Mouse (Mus musculus) C2C12 (cell line): ENCODE measurements around the gene Il16. TPM values are rescaled to one million over a fixed set of nuclear protein-coding genes. Genes with fewer than 3 reads are reported as not detected.

Experiments used
- H3K27me3 ChIP-seq: one replicate; pipeline ENCODE4 v1.6.1; 2011; ENCODE audit not compliant: control insufficient read depth, insufficient read depth, insufficient read length
- H3K36me3 ChIP-seq: one replicate; pipeline ENCODE4 v1.6.1; 2011; ENCODE audit not compliant: control insufficient read depth, insufficient read depth
- H3K4me3 ChIP-seq: one replicate; pipeline ENCODE4 v1.5.1; 2011; ENCODE audit warnings: mild to moderate bottlenecking, control low read depth; ENCODE audit not compliant: poor library complexity, insufficient read depth, severe bottlenecking
- H3K79me2 ChIP-seq: one replicate; pipeline ENCODE4 v1.6.1; 2011; ENCODE audit not compliant: control insufficient read depth, insufficient read depth
- H3K79me3 ChIP-seq: one replicate; pipeline ENCODE4 v1.6.1; 2011; ENCODE audit warnings: low read depth, control low read depth
- H3ac ChIP-seq: one replicate; pipeline ENCODE3; 2011; ENCODE audit warnings: low read depth; ENCODE audit not compliant: control insufficient read depth, insufficient read length
- CEBPB ChIP-seq: IDR thresholded peaks from one replicate; pipeline ENCODE4 v1.6.1; 2011; ENCODE audit warnings: low read depth, mild to moderate bottlenecking, control low read depth, moderate library complexity
- CTCF ChIP-seq: IDR thresholded peaks from one replicate; pipeline ENCODE4 v1.5.1; 2011; ENCODE audit not compliant: control insufficient read depth, insufficient read depth, insufficient read length
- FOSL1 ChIP-seq: IDR thresholded peaks from one replicate; pipeline ENCODE4 v1.8.0; 2011; ENCODE audit warnings: mild to moderate bottlenecking, low read length; ENCODE audit not compliant: poor library complexity, insufficient read depth, severe bottlenecking
- MAX ChIP-seq: IDR thresholded peaks from one replicate; pipeline ENCODE4 v1.6.1; 2011; ENCODE audit warnings: mild to moderate bottlenecking, control low read depth
- MYOD1 ChIP-seq: IDR thresholded peaks from one replicate; pipeline ENCODE4 v1.6.1; 2011; ENCODE audit warnings: low read depth; ENCODE audit not compliant: control insufficient read depth, insufficient read length
- MYOG ChIP-seq: IDR thresholded peaks from one replicate; pipeline ENCODE4 v1.6.1; 2011; ENCODE audit not compliant: control insufficient read depth, insufficient read length; ENCODE audit errors: extremely low read depth
- USF1 ChIP-seq: IDR thresholded peaks from one replicate; pipeline ENCODE4 v1.6.1; 2011; ENCODE audit warnings: low read depth, mild to moderate bottlenecking, control low read depth, moderate library complexity
- polyA plus RNA-seq: library from polyadenylated mRNA; unstranded; fragments of >200 nt; fragmentation: generic; extraction: Trizol; gene quantifications from one replicate; pipeline ENCODE4 v1.2.1, GENCODE M21; 2012; ENCODE audit warnings: missing spikeins

Il16 gene
- polyA plus RNA-seq, 1 experiment: not detected

DNA sequence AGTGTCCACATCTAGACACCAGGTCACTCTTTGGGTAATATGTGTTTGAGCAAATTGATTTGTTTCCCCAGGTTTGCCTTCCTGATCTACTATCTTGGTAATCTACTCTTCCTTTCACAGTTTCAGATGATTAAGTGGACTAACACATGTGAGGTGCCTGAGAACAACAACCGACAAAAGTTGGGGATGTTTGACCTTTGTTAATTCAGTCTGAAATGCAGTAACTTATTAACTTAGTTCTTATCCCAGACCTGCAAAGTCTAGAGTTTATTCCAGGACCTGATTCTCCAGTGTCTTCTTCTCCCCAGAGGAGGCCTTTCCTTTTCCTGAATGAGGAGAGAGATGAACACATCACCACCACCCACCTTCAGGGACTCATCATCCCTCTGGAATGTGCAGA, 133.6 kb downstream of the Il16 start:
- TF ChIP-seq USF1: no peak
- Histone ChIP-seq H3K36me3 (no peaks in the 10 kb centered on the region), H3K27me3 (no peaks in the 10 kb centered on the region), H3K4me3 (no peak overlapping the region), H3ac (no peak overlapping the region), H3K79me3 (no peaks in the 10 kb centered on the region), H3K79me2 (no peaks in the 10 kb centered on the region)

DNA sequence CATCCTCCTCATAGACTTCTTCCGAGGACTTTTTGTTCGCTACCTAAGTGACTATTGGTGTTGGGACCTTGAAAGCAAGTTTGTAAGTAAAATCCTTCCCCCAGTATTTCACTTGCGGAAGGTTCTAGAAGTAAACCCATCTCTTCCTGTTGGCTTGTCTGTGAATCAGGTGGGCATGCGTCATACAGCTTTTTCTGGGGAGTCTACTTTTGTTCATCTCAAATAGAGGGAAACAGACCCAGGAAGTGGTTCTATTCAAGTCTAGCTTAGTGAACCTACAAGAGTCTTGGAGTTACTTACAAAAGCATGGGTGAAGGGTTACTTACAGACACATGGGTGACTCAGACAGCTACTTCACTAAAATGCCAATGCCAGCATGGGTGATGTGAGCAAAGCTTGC, 135.6 kb downstream of the Il16 start:
- Histone ChIP-seq H3ac (no peak overlapping the region), H3K4me3 (no peak overlapping the region), H3K27me3 (no peaks in the 10 kb centered on the region), H3K79me2 (no peaks in the 10 kb centered on the region), H3K36me3 (no peaks in the 10 kb centered on the region), H3K79me3 (no peaks in the 10 kb centered on the region)
- no peak for TF ChIP-seq MYOD1
- no peak for TF ChIP-seq MAX
- no peak for TF ChIP-seq USF1
- no peak for TF ChIP-seq CEBPB
- TF ChIP-seq MYOG: no peak
- no peak for TF ChIP-seq CTCF
- TF ChIP-seq FOSL1: no peak

DNA sequence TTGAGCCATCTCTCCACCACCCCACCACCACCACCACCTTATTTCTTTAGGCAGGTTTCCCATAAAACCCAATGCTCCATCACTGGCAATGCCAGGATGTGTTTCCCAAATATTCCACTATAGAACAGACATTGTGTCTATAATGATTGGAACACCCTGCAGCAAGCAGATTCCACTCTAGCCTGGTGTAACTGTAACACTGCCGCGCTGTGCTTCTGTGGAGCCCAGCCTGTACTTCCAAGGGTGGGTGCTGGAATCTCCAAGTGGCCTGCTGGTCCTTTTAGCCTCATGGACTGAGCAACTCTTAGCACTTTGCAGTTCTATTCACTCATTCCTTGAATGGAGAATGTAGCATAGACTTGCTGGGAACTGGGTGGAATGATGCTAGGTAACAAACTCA, 138.7 kb downstream of the Il16 start:
- no peaks in the 10 kb centered on the region for H3K79me2 ChIP-seq
- H3ac ChIP-seq: no peak overlapping the region
- H3K36me3 ChIP-seq: no peaks in the 10 kb centered on the region
- TF ChIP-seq CEBPB (no peak), USF1 (no peak), MYOG (no peak), MAX (no peak), FOSL1 (no peak), CTCF (no peak), MYOD1 (no peak)
- no peak overlapping the region for H3K4me3 ChIP-seq
- H3K79me3 ChIP-seq: no peaks in the 10 kb centered on the region
- no peaks in the 10 kb centered on the region for H3K27me3 ChIP-seq

DNA sequence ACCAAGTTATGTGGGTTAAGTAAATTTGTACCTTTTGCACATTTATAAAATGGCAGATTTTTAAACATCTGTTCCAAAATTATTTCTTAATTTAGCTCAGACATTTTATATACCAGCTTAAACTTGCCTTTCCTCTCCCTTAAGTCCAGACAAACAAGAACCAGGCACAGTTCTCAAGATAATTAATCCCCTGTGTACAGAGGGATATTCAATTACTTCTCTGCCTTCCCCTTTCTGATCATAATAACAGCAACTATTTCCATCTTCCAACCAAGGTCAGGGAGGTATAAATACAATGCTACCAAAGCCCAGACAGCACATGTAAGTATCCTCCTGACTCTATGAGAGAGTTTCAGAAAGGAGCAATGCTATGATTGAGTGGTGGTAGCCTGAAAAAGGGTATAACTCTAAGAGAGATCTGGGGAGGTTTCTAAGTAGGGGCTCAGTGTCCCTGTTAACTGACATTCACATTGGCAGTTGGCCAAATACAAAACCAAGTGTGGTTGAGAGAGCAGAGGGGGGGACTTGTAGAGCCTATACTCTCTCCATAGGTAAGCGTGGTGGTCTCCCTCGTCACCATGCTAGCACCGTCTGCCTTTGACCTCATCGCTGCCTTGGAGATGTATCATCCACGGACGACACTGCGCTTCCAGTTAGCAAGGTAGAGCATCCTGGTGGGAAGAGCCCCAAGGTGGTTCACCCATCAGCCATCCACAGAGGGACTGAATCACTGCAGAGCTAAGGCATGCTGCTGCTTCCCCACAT, 141.2 kb downstream of the Il16 start:
- Histone ChIP-seq H3K79me2 (no peaks in the 10 kb centered on the region), H3K27me3 (no peaks in the 10 kb centered on the region), H3ac (no peak overlapping the region), H3K36me3 (no peaks in the 10 kb centered on the region), H3K79me3 (no peaks in the 10 kb centered on the region), H3K4me3 (no peak overlapping the region)
- TF ChIP-seq MYOG (no peak), MAX (no peak), USF1 (no peak), FOSL1 (no peak), CEBPB (no peak), CTCF (no peak), MYOD1 (no peak)

DNA sequence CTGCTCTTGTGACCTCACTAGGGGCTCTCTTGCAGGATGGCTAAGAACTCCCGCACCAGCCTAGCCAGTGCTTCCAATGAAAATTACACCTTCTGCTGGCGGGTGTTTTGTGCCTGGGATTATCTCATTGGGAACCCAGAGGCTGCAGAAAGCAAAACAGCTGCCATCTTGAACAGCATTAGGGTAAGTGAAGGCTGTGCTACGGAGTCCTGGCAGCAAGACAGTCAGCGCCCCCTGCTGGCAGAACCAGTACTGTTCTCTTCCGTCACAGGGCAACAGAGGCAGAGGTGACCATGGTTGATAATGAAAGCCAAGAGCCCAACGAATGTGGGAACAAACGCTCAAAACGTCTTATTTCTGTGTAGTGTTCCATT, 145.6 kb downstream of the Il16 start:
- no peak overlapping the region for H3ac ChIP-seq
- no peaks in the 10 kb centered on the region for H3K36me3 ChIP-seq
- H3K79me2 ChIP-seq: no peaks in the 10 kb centered on the region
- H3K27me3 ChIP-seq: no peaks in the 10 kb centered on the region
- H3K4me3 ChIP-seq: no peak overlapping the region
- TF ChIP-seq USF1 (no peak), MAX (no peak), CTCF (peak; percentile 63), FOSL1 (no peak)
- no peaks in the 10 kb centered on the region for H3K79me3 ChIP-seq

DNA sequence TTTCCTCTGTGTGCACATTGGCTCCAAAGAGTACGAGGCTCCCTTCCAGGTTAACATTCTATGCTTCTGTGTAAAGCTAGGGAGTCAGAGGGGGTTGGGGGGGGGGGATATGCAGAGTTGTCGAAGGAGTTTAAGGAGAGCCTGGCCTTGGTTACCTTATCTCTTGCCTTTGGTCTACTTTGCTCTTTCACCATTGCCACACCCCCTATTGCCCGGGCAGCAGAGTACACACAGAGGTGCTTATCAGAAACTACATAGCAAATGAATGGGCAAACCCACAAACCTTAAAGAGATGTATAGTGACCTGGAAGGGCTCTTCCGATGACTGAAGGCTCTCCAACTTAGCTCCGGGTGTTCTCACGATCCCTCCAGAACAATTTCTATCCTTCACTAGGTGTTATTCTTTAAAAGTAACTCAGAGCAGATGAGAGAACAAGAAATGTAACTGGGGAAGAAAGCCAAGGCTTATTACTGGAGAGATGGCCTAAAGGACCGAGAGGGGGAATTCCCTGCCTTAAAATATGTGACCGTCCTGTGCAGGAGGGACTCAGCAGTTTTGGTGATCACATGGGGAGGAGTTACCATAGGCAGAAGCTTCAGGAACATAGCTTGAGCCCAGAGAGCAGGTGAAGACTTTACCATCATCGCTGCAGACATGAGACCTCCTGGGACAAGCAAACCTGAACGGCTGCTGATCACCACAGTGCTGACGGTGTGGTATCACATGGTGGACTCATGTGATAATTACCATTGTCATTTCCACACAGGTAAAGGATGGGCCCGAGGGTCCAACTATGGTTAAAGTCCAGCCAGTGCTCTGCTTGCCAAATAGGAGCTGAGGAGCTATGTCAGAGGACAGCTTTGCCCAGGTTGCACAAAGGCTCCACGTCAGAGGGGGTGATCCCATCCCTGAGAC, 146.3 kb downstream of the Il16 start:
- Histone ChIP-seq H3K27me3 (no peaks in the 10 kb centered on the region), H3K4me3 (no peak overlapping the region), H3ac (no peak overlapping the region), H3K79me2 (no peaks in the 10 kb centered on the region), H3K36me3 (no peaks in the 10 kb centered on the region), H3K79me3 (no peaks in the 10 kb centered on the region)
- TF ChIP-seq MYOG: no peak
- TF ChIP-seq MYOD1: no peak
- no peak for TF ChIP-seq USF1
- no peak for TF ChIP-seq CEBPB
